Mouse (Mus musculus): Measurements from ENCODE around the gene Galnt13.
"Not testable (repeated sequence)": the region's sequence is repeated elsewhere in the genome, so short reads cannot be mapped to it uniquely, and the experiment has no call there.

The Galnt13 gene

GRCm38 (mm10) chr2:54435937-54436735 is at the start of gene Galnt13:
TSS of gene Galnt13 (plus strand) at chr2:54436317.
- DNase-seq (ENCODE audit: low spot score): peak; percentile 2

GRCm38 (mm10) chr2:54431060-54431459 is 5.1 kb upstream of the Galnt13 start:
- no peak for DNase-seq (ENCODE audit: low spot score)

GRCm38 (mm10) chr2:54435380-54435779 is 737 bp upstream of the Galnt13 start:
- DNase-seq (ENCODE audit: low spot score): no peak

GRCm38 (mm10) chr2:54436736-54437500 is 801 bp downstream of the Galnt13 start:
- DNase-seq (ENCODE audit: low spot score): no peak

GRCm38 (mm10) chr2:54437501-54437830 is 1.3 kb downstream of the Galnt13 start:
- no peak for DNase-seq (ENCODE audit: low spot score)

- DNase-seq (ENCODE audit: low spot score): no peak
Observed at GRCm38 (mm10) chr2:54442734-54443500, 6.8 kb downstream of the Galnt13 start.

- no peak for DNase-seq (ENCODE audit: low spot score)
Observed at GRCm38 (mm10) chr2:54483426-54483825, 47.3 kb downstream of the Galnt13 start.

GRCm38 (mm10) chr2:54522989-54523388 is 86.9 kb downstream of the Galnt13 start:
- no peak for DNase-seq (ENCODE audit: low spot score)

GRCm38 (mm10) chr2:54527073-54527472 is 91.0 kb downstream of the Galnt13 start:
- DNase-seq (ENCODE audit: low spot score): no peak

GRCm38 (mm10) chr2:54558357-54559153 is 122.4 kb downstream of the Galnt13 start:
- DNase-seq (ENCODE audit: low spot score): no peak

GRCm38 (mm10) chr2:54565068-54565467 is 129.0 kb downstream of the Galnt13 start:
- no peak for DNase-seq (ENCODE audit: low spot score)

- no peak for DNase-seq (ENCODE audit: low spot score)
Observed at GRCm38 (mm10) chr2:54567186-54567585, 131.1 kb downstream of the Galnt13 start.

GRCm38 (mm10) chr2:54567632-54568031 is 131.5 kb downstream of the Galnt13 start:
- no peak for DNase-seq (ENCODE audit: low spot score)

- not testable (repeated sequence) for DNase-seq (ENCODE audit: low spot score)
Observed at GRCm38 (mm10) chr2:54713817-54714216, 277.7 kb downstream of the Galnt13 start.

- DNase-seq (ENCODE audit: low spot score): no peak
Observed at GRCm38 (mm10) chr2:54751232-54751631, 315.1 kb downstream of the Galnt13 start.

- DNase-seq (ENCODE audit: low spot score): no peak
Observed at GRCm38 (mm10) chr2:54759781-54760180, 323.7 kb downstream of the Galnt13 start.

GRCm38 (mm10) chr2:54778790-54779273 is 342.7 kb downstream of the Galnt13 start:
- DNase-seq (ENCODE audit: low spot score): no peak

GRCm38 (mm10) chr2:54813670-54814256 is 377.6 kb downstream of the Galnt13 start:
- no peak for DNase-seq (ENCODE audit: low spot score)

- DNase-seq (ENCODE audit: low spot score): no peak
Observed at GRCm38 (mm10) chr2:54841245-54841644, 405.1 kb downstream of the Galnt13 start.

- DNase-seq (ENCODE audit: low spot score): no peak
Observed at GRCm38 (mm10) chr2:54906282-54907060, 470.4 kb downstream of the Galnt13 start.
